Mouse (Mus musculus) limb, embryonic 12.5 days (tissue): ENCODE measurements at regions not wholly inside any gene's neighbourhood (a gene's known extent, or its start where the extent isn't known, plus 50 kb on each side); places are given as distances from the start of the nearest gene placed in this dataset.

Experiments used
- ATAC-seq: fragments of 200-750 bp; cut with Nextera tagmentation; 2 replicates; pipeline ENCODE4 v1.8.0; 2017; ENCODE audit warnings: low read depth, moderate TSS enrichment; ENCODE audit not compliant: insufficient number of reproducible peaks, insufficient read depth, low FRiP score, low TSS enrichment
- H3K27ac ChIP-seq: fragments of 300-500 bp; sonication (generic); 2 replicates; pipeline ENCODE4 v1.5.1; 2016; ENCODE audit warnings: mild to moderate bottlenecking, moderate library complexity
- H3K27me3 ChIP-seq: fragments of 300-500 bp; sonication (generic); 2 replicates; pipeline ENCODE4 v1.6.1; 2016; ENCODE audit warnings: mild to moderate bottlenecking, moderate library complexity
- H3K36me3 ChIP-seq: fragments of 300-500 bp; sonication (generic); 2 replicates; pipeline ENCODE4 v1.6.1; 2016; ENCODE audit warnings: mild to moderate bottlenecking, moderate library complexity
- H3K4me1 ChIP-seq: fragments of 300-500 bp; sonication (generic); replicated peaks from 2 replicates; pipeline ENCODE4 v1.6.1; 2016
- H3K4me2 ChIP-seq: fragments of 300-500 bp; sonication (generic); 2 replicates; pipeline ENCODE4 v1.6.1; 2016; ENCODE audit warnings: mild to moderate bottlenecking, moderate library complexity
- H3K4me3 ChIP-seq: fragments of 300-500 bp; sonication (generic); replicated peaks from 2 replicates; pipeline ENCODE4 v1.5.1; 2016; ENCODE audit warnings: mild to moderate bottlenecking
- H3K9ac ChIP-seq: fragments of 300-500 bp; sonication (generic); replicated peaks from 2 replicates; pipeline ENCODE4 v1.6.1; 2016; ENCODE audit warnings: mild to moderate bottlenecking, moderate library complexity
- H3K9me3 ChIP-seq: fragments of 300-500 bp; sonication (generic); 2 replicates; pipeline ENCODE4 v1.6.1; 2016; ENCODE audit warnings: mild to moderate bottlenecking, moderate library complexity
- WGBS: fragments of 180-500 bp; shearing (Covaris S2); methylation state at CpG from one replicate; pipeline ENCODE4 v1.1.7; 2016; 5-methylcytosine and 5-hydroxymethylcytosine counted together

GRCm38 (mm10) chr4:34340057-34340456 is 210.7 kb upstream of the Akirin2 start:
- WGBS, result 97% methylated on average over 8 of the region's 8 CpGs
- H3K4me2 ChIP-seq, result no peak overlapping the region
- ATAC-seq, result no peak
- H3K9ac ChIP-seq, result no peak overlapping the region
- H3K9me3 ChIP-seq, result no peaks in the 10 kb centered on the region
- peaks cover 6% of the 10 kb centered on the region; the same call in 1 of the 2 replicates for H3K4me1 ChIP-seq
- H3K4me3 ChIP-seq, result no peak overlapping the region
- H3K27me3 ChIP-seq, result no peaks in the 10 kb centered on the region
- no peak overlapping the region for H3K27ac ChIP-seq
- H3K36me3 ChIP-seq, result no peaks in the 10 kb centered on the region

GRCm38 (mm10) chr4:34371281-34372032 is 179.3 kb upstream of the Akirin2 start:
- peaks cover 5% of the 10 kb centered on the region; the same call in 1 of the 2 replicates for H3K4me1 ChIP-seq
- H3K27ac ChIP-seq, result no peak overlapping the region
- H3K4me2 ChIP-seq, result no peak overlapping the region
- H3K9me3 ChIP-seq, result no peaks in the 10 kb centered on the region
- WGBS, result 52% methylated on average over 8 of the region's 8 CpGs
- no peaks in the 10 kb centered on the region for H3K36me3 ChIP-seq
- no peak overlapping the region for H3K9ac ChIP-seq
- no peaks in the 10 kb centered on the region; the same call in 1 of the 2 replicates for H3K27me3 ChIP-seq
- no peak overlapping the region for H3K4me3 ChIP-seq
- no peak for ATAC-seq

- ATAC-seq, result no peak
- Histone ChIP-seq H3K4me3 (no peak overlapping the region), H3K27ac (no peak overlapping the region), H3K9ac (no peak overlapping the region), H3K9me3 (0 out of 2 replicates have a peak, but pooled peaks cover under 1% of the 10 kb centered on the region), H3K27me3 (no peaks in the 10 kb centered on the region), H3K4me1 (no peaks in the 10 kb centered on the region), H3K36me3 (no peaks in the 10 kb centered on the region), H3K4me2 (no peak overlapping the region)
- WGBS, result 88% methylated on average over 5 of the region's 5 CpGs
Observed at GRCm38 (mm10) chr4:34386338-34386967, 164.3 kb upstream of the Akirin2 start.

GRCm38 (mm10) chr4:34391499-34391898 is 159.2 kb upstream of the Akirin2 start:
- Histone ChIP-seq H3K36me3 (no peaks in the 10 kb centered on the region), H3K9me3 (0 out of 2 replicates have a peak, but pooled peaks cover 4% of the 10 kb centered on the region), H3K27me3 (no peaks in the 10 kb centered on the region), H3K4me1 (no peaks in the 10 kb centered on the region), H3K9ac (no peak overlapping the region), H3K4me3 (no peak overlapping the region), H3K4me2 (no peak overlapping the region), H3K27ac (no peak overlapping the region)
- WGBS, result 92% methylated on average over 5 of the region's 5 CpGs
- ATAC-seq, result no peak

GRCm38 (mm10) chr4:34403061-34403460 is 147.7 kb upstream of the Akirin2 start:
- Histone ChIP-seq H3K9ac (no peak overlapping the region), H3K27me3 (no peaks in the 10 kb centered on the region), H3K27ac (no peak overlapping the region), H3K4me2 (no peak overlapping the region), H3K9me3 (no peaks in the 10 kb centered on the region), H3K36me3 (no peaks in the 10 kb centered on the region), H3K4me1 (no peaks in the 10 kb centered on the region), H3K4me3 (no peak overlapping the region)
- WGBS, result 33% methylated on average over 2 of the region's 2 CpGs
- no peak for ATAC-seq

- H3K9ac ChIP-seq, result no peak overlapping the region
- no peak overlapping the region for H3K27ac ChIP-seq
- no peak overlapping the region for H3K4me2 ChIP-seq
- ATAC-seq, result no peak
- H3K36me3 ChIP-seq, result no peaks in the 10 kb centered on the region
- no peaks in the 10 kb centered on the region for H3K27me3 ChIP-seq
- no peaks in the 10 kb centered on the region for H3K4me1 ChIP-seq
- WGBS, result 76% methylated on average over 3 of the region's 3 CpGs
- H3K4me3 ChIP-seq, result no peak overlapping the region
- no peaks in the 10 kb centered on the region for H3K9me3 ChIP-seq
Observed at GRCm38 (mm10) chr4:34407181-34407580, 143.6 kb upstream of the Akirin2 start.

GRCm38 (mm10) chr4:34420970-34421369 is 129.8 kb upstream of the Akirin2 start:
- H3K4me3 ChIP-seq, result no peak overlapping the region
- WGBS, result 79% methylated on average over 6 of the region's 6 CpGs
- H3K27ac ChIP-seq, result no peak overlapping the region
- no peak for ATAC-seq
- H3K9ac ChIP-seq, result no peak overlapping the region
- H3K4me1 ChIP-seq, result no peaks in the 10 kb centered on the region
- H3K4me2 ChIP-seq, result no peak overlapping the region
- no peaks in the 10 kb centered on the region for H3K27me3 ChIP-seq
- no peaks in the 10 kb centered on the region for H3K36me3 ChIP-seq
- H3K9me3 ChIP-seq, result no peaks in the 10 kb centered on the region

GRCm38 (mm10) chr4:34424131-34424646 is 126.5 kb upstream of the Akirin2 start:
- H3K27me3 ChIP-seq, result no peaks in the 10 kb centered on the region
- ATAC-seq, result no peak
- H3K36me3 ChIP-seq, result no peaks in the 10 kb centered on the region
- no peak overlapping the region for H3K4me3 ChIP-seq
- no peaks in the 10 kb centered on the region for H3K9me3 ChIP-seq
- H3K4me2 ChIP-seq, result no peak overlapping the region
- no peak overlapping the region for H3K9ac ChIP-seq
- no peaks in the 10 kb centered on the region for H3K4me1 ChIP-seq
- no peak overlapping the region for H3K27ac ChIP-seq
- 82% methylated on average over 2 of the region's 2 CpGs for WGBS

GRCm38 (mm10) chr4:34429003-34429402 is 121.7 kb upstream of the Akirin2 start:
- no peaks in the 10 kb centered on the region for H3K9me3 ChIP-seq
- H3K4me3 ChIP-seq, result no peak overlapping the region
- no peak overlapping the region for H3K4me2 ChIP-seq
- H3K36me3 ChIP-seq, result no peaks in the 10 kb centered on the region
- ATAC-seq, result no peak
- 39% methylated on average over 4 of the region's 4 CpGs for WGBS
- H3K4me1 ChIP-seq, result no peaks in the 10 kb centered on the region
- no peaks in the 10 kb centered on the region for H3K27me3 ChIP-seq
- H3K27ac ChIP-seq, result no peak overlapping the region
- no peak overlapping the region for H3K9ac ChIP-seq

GRCm38 (mm10) chr4:34429456-34430235 is 121.1 kb upstream of the Akirin2 start:
- H3K4me2 ChIP-seq, result no peak overlapping the region
- no peak overlapping the region for H3K4me3 ChIP-seq
- no peaks in the 10 kb centered on the region for H3K36me3 ChIP-seq
- no peaks in the 10 kb centered on the region for H3K4me1 ChIP-seq
- no peaks in the 10 kb centered on the region for H3K9me3 ChIP-seq
- H3K27me3 ChIP-seq, result no peaks in the 10 kb centered on the region
- no peak overlapping the region for H3K27ac ChIP-seq
- H3K9ac ChIP-seq, result no peak overlapping the region
- WGBS, result 72% methylated on average over 22 of the region's 22 CpGs
- ATAC-seq, result no peak

- H3K9ac ChIP-seq, result no peak overlapping the region
- H3K4me2 ChIP-seq, result no peak overlapping the region
- ATAC-seq, result no peak
- H3K9me3 ChIP-seq, result no peaks in the 10 kb centered on the region
- 82% methylated on average over 3 of the region's 3 CpGs for WGBS
- H3K27ac ChIP-seq, result no peak overlapping the region
- H3K36me3 ChIP-seq, result no peaks in the 10 kb centered on the region
- no peaks in the 10 kb centered on the region for H3K4me1 ChIP-seq
- no peaks in the 10 kb centered on the region for H3K27me3 ChIP-seq
- no peak overlapping the region for H3K4me3 ChIP-seq
Observed at GRCm38 (mm10) chr4:34437316-34437715, 113.4 kb upstream of the Akirin2 start.
